Mouse (Mus musculus) c-Kit-positive CD71-negative TER-119-negative erythroid progenitor cells, embryonic 14.5 days (primary cell): ENCODE data around the gene Zscan4e.
"Not testable (repeated sequence)": the region's sequence is repeated elsewhere in the genome, so short reads cannot be mapped to it uniquely, and the experiment has no call there.

Experiments used
- DNase-seq: peaks from one replicate; pipeline ENCODE4 v3.0.0-alpha.2; 2013; ENCODE audit warnings: low read depth

The Zscan4e gene

DNA sequence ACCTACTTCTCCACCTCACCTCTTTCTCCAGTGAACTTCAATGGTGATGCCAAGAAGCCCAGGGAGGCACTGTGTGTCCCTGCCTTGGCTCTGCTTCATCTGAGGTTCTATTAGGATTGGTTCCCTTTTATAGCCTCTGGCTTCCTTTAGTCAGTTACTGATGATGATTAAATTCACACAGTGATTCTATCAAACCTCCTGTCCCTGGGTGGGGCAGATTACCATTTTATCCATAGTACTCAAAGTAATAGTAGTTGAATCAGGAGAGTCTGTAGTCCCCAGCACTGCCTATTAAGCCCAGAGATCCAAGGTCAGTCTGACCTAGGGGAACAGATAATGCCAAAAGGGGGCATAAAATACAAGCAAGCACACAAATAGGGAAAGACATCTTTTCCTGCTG, at the start of gene Zscan4e:
Zscan4e (minus strand) TSS at position 101 of the 400 bp plus-strand sequence.
- not testable (repeated sequence) for DNase-seq
